Mouse (Mus musculus): ENCODE results near the gene Glcci1. TPM values are rescaled to one million over a fixed set of nuclear protein-coding genes. Genes with fewer than 3 reads are reported as not detected.

Glcci1 gene
- total RNA-seq, 2 experiments from 2014 or later, result 134 to 150 TPM

DNA sequence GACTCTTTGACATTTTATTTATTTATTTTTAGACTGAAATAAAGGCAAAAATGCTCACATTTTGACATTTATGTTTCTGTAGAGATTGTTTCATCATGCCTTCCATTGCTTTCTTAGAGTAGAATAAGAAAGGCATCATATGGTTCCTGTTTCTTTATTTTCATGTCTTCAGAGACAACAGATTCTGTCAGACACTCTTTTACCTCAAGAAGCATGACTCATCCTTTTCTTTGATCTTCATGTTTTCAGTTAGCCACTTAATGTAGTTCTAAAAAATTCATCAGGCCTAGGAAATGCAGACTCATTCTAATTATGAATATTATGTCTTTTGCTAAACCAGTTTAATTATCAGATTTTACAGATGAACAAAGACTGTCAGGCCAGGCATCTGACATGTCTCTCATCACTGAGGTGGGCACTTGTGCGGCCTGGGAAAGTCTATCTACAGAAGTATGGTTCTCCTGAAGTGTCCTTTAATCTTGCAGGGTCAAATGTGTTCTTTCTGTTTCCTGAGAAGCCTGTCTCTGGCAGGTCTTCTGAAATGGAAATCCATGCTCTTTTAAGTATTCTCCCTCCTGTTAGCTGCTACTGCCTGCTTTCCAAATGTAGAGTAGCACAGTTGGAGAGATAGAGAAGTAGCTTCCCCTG, 19.3 kb upstream of the Glcci1 start:
- intact Hi-C loops (cut with DNase I), result no loop called here
- no peak for DNase-seq (ENCODE audit: low spot score in 2 of 2)

DNA sequence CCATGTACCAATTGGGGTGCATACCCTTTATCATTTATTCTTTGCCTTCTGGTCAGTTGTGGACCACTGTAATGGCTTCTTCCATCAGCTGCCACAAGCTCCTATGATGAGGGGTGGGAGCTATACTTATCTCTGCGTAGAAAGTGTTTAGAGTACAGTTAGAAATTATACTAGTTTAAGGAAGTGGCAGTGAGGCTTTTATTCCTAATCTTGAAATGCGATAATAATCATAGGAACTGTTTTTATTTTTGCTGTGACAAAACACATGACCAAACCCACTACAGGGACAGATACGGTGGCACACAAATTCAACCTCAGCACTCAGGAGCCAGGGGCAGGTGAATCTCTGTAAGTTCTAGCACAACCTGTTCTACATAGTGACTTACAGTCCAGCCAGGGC, 17.2 kb upstream of the Glcci1 start:
- DNase-seq (ENCODE audit: low spot score in 2 of 2), result no peak
- intact Hi-C loops (cut with DNase I), result no loop called here

DNA sequence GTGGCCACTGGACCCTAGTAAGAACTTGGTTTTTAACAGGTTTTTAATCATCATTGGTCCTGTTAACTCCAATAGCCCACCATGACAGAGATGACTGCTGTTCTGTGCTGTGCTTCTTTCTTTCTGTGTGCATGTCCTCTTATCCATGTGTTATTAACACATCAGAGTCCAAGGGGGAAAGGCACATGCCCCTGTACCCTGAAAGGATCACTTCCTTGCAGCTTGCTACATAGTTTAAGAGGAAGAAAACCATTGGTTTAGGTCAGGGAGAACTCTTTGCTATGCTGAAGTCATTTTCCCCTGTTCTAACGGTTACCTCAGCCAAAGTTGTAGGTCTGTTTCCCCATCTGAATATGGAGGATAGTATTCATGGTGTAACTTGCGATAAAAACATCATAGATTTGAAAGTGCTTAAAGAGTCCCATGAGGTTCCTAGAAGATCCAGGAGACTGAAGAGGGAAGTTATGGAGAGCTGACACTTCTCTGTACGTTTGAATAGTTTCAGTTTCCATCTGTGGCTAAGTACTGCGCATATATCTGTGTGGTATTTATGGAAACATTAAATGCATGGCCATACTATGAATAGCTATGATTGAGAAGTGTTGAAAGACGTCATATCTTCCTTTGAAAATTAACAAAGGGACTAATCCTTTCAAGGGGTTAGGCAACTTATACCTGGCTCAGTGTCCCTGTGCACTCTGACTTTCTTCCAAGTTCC, 14.1 kb upstream of the Glcci1 start:
- no peak for DNase-seq (ENCODE audit: low spot score in 2 of 2)
- intact Hi-C loops (cut with DNase I), result no loop called here

DNA sequence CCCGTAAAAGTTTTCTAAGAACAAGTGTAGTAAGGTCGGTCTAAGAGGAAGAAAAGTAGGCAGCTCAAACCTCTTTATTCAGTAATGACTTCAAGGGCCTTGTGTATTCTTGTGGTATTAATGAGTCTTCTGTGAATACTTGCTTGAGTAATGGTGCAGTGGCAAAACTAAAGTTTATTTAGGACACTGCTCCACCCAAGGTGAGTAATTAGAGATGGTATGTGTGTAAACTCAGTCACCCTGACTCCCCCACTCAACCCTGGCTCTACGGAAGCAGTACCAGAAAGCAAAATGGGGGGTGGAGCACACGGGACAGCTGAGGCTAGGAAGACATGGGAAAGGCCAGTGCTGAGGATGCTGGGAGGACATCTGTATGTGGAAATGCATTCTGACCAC, 13.6 kb upstream of the Glcci1 start:
- intact Hi-C loops (cut with DNase I), result no loop called here

DNA sequence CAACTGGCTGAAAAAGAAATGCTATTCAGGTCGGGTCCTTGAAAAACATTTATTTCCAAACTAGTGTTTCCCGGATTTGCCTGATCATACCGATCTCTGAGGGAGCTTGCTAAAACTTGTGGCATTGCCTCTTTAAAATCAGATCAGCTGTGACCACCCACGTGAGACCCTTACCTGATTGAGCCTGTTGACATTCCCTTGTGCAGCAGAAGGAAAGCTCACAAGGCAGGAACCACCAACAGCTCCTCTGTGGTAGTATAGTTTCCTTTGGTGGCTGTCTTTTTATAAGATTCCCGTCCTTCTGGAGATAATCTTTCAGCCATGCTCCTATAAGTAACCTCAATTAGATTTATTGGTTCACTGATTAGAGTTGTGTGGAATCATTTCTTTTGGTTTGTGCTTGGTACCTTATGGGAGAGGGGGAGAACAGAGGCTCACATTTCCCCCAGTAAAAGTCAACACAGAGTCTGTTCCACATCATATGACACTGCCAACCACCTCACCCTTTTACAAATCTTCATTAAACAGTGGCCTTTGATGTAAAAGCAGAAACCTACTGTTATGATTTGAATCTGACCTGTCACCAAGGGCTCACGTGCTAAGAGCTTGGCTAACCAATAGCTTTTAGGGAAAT, 12.0 kb upstream of the Glcci1 start:
- no peak for DNase-seq (ENCODE audit: low spot score in 2 of 2)
- intact Hi-C loops (cut with DNase I), result no loop called here

More for the DNA sequence above, 13.6 kb upstream of the Glcci1 start:
- DNase-seq (ENCODE audit: low spot score in 2 of 2), result no peak

DNA sequence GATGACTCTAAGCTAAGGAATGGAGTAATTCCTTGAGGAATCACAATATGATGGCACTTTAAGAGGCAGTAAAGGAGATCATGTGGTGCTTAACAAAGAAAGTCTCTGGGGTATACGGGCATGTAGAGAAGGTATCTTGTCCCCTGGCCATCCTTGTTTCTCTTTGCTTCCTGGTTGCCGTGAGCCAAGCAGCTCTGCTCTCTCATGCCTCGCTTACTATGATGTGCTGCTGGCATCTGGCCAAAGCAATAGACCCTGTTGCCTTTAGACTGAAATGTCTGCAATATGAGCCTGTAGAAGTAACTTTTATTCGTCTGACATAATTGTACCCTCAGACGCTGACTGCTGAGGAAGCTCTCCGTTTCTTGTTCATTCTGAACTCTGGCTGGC, 11.5 kb upstream of the Glcci1 start:
- no peak for DNase-seq (ENCODE audit: low spot score in 2 of 2)
- intact Hi-C loops (cut with DNase I), result no loop called here

DNA sequence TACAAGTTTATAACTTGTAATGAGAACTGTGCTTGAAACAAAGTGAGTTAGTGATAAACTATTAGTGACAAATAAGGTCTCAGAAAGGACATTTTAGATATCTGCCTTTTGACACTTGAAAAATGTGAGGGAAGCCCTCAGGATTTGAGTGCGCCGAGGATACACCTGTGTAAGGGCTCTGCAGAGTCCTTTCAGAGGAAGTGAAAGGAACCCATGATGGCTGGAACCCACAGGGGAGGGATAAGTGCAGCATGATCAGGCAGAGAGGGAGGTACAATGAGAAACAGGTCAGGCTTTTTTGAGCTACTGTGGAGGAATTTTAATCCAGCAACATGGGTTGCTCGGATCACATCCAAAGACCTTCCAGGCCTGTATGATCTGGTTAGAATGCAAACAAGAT, 10.4 kb upstream of the Glcci1 start:
- no peak for DNase-seq (ENCODE audit: low spot score in 2 of 2)
- intact Hi-C loops (cut with DNase I), result no loop called here

DNA sequence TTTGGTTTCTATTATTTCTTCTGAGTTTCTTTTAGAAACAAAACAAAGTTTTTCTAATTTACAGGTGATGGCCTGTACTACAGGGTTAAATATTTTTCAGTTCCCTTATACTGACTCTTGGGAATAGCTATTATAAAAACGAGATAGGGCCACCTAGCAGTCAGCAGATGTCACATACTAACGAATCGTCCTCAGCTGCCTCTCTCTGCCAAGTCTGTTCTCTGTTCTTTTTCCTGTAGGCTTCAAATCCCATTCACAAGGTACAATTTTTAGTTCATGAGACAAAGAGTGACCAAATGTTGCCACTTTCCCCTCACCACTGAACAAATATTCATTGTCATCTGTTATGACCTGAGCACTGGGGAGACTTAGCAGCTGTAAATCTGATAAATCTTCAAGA, 5.4 kb upstream of the Glcci1 start:
- no peak for DNase-seq (ENCODE audit: low spot score in 2 of 2)
- intact Hi-C loops (cut with DNase I), result no loop called here

DNA sequence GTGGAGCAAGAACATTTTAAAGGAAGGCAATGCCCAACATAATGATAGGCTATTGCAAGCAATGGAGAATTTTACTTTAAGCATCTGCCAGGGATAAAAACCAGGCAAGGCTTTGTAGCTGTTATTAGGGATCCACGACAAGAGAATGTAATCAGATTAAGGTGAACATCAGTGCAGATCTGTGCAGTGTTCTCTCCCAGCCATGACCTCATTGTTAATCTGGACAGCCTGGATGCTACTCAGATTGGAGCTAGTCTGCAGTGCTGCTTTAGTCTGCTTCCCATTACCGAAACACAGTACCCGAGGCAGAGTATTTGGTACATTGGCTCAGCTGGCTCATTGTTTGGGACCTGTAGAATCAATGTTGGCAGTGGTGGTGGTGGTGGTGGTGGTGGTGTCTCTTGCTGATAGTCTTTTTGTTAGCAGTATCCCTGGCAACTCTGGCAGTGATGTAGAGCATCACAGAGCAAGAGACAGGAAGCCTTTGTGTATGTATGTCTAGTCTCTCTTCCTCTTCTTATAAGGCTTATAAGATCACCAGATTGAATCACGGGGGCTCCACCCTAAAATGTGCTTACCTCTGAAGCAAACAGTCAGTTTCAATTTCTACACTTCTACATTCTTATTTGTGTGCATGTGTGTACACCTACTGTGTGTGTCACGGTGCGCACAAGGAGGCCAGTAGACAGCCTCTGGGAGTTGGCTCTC, 4.7 kb upstream of the Glcci1 start:
- DNase-seq (ENCODE audit: low spot score in 2 of 2), result no peak
- intact Hi-C loops (cut with DNase I), result no loop called here

DNA sequence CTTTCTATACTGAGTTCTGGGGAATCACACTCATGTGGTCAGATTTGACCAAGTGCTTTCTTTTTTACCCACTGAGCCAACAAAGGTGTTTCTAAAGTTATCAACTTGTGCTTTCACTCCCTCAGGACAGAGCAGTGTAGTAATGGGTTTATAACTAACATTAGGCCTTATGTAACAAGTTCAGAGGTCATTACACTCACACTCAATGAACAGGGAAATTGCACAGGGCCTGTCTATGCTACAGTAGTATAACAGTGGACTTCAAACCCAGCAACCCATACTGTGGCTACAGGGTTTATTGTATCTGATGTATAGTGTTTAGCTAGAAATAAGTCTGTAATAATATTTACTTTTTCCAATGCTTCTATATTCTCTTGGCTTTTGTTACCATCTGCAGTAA, 2.8 kb upstream of the Glcci1 start:
- intact Hi-C loops (cut with DNase I), result no loop called here
- DNase-seq (ENCODE audit: low spot score in 2 of 2), result no peak

DNA sequence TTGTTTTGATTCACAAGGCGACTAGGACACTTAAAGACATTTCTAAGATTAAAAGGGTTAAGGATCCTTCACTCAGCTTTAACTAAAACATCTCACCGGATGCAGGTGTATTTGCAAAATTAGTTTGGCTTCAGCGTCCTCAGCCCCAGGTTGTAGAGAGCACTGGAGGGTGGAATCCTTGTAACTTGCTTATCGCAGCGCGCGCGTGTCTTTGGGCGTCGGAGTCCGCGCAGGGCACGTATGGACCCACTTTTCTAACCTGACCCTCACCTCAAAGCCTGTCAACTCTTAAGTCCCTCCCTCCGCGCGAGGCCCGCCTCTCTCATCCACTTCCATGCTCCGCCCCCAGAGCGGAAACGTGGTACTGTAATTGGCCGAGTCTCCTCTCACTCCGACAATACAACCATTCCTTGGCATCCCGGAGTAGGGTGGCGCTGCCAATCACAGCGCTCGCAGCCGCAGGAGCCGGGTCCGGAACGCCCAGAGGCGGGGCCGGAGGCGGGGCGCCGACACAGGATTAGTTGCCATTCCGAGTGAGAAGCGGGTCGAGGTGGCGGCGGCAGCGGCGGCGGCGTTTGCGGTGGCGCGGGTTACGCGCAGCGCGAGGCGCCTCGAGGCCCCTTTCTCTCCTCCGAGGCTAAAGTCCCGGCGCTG, 390 bp upstream of the Glcci1 start:
- peak; percentile 99 for DNase-seq (ENCODE audit: low spot score in 2 of 2)
- intact Hi-C loops (cut with DNase I), result no loop called here

DNA sequence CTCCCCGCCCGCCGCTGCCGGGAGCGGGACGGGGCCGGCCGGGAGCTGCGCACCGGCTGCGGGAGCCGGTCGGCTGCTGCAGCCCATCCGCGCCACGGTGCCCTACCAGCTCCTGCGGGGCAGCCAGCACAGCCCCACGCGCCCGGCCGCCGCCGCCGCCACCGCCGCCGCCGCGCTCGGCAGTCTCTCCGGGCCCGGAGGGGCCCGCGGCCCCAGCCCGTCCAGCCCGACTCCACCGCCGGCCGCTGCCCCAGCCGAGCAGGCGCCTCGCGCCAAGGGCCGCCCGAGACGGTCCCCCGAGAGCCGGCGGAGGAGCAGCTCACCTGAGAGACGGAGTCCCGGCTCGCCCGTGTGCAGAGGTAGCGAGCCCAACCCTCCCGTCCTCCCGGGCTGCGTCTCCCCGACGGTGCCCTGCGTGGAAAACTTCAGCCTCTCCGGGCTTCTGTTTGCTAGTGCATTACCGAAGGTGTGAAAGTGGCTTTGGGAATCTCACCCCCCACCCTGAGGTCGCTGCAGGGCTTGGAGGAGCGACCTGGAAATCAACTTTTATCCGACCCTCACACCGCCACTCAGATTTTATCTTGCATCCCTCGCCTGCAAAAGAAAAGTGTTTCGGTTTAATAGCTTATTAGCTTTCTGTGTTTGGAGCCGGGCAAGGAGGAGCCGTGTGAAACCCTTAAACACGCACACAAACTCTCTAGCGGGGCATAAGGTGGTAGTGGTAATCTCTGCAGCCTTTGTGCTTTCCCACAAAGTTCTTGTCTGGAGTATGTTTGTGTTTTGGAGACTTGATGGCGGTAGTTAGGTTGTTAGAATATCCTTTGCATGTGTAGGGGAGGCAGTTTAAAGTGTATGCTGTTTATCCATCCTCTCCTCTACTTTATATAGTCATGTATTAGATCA, 812 bp downstream of the Glcci1 start:
- intact Hi-C loops (cut with DNase I), result loop anchor here (5.0 kb wide), 2 partner anchors 227 to 233 kb away; no protein-coding TSS in a partner anchor
- peak; percentile 27 to 42 for DNase-seq (ENCODE audit: low spot score in 2 of 2)

DNA sequence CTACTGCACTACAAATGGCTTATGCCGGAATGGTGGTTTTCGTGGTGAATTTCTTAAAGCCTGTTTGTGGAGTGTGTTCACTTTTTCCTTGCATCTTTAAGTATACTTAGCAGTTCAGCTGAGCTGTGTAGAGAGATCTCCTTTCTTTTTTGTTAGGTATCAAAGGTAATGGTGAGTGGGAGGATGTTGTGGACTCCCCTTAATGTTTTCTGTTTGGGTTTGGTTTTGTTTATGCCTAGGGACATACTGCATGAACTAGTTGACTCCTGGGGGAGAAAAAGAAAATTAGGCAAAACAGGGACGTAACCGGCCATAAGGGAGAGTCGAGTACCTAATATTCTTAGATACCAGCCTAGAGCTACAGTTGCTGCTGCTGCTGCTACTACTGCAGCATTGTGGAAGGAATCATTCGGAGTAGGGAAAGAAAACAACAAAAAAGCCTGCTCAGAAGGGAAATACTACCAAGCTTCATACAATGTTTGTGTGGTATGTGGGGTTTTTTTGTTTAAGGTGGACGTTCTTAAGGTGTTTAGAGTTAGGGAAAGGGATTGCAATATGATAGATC, 1.5 kb downstream of the Glcci1 start:
- DNase-seq (ENCODE audit: low spot score in 2 of 2), result no peak
- intact Hi-C loops (cut with DNase I), result loop anchor here (5.0 kb wide), 2 partner anchors 226 to 234 kb away; no protein-coding TSS in a partner anchor

DNA sequence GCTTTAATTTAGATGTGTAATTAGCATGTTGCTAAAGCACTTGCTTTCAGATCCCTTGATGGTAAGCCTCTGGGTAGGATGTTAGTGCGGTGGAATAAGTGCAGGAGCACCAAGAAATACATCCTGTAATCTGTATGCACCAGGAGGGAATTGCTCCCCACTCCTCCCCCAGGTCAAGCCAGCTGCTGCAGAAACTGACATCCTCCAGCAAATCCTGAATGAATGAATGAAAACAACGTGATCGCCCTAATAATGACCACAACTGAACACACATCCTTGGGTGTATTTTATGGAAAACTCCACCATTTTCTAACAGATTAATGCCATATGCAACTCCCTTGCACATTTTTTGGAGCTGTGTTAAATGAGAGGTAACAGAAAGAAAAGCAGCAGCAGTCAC, 2.0 kb downstream of the Glcci1 start:
- DNase-seq (ENCODE audit: low spot score in 2 of 2), result no peak
- intact Hi-C loops (cut with DNase I), result loop anchor here (5.0 kb wide), 2 partner anchors 226 to 234 kb away; no protein-coding TSS in a partner anchor

DNA sequence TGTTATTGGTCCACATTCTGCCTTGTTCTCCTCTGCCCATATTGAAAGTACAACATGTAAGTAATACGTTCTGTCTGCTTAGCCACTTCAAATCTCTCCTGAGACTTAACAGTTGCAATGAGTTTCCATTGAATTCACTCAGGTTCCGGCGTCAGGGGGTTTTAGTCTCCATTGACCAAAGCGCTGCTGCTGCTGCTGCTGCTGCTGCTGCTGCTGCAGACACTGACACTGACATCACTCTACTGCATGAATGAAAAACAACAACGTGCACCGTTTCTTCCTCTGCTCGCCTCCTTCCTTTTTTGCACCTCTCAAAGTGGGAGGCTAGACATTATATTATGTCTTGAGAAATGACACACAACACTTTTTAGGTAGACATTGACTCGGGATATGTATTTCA, 3.0 kb downstream of the Glcci1 start:
- peak in 1 of 2 experiments; percentile 13 for DNase-seq (ENCODE audit: low spot score in 2 of 2)
- intact Hi-C loops (cut with DNase I), result loop anchor here (5.0 kb wide), 2 partner anchors 225 to 235 kb away; no protein-coding TSS in a partner anchor

DNA sequence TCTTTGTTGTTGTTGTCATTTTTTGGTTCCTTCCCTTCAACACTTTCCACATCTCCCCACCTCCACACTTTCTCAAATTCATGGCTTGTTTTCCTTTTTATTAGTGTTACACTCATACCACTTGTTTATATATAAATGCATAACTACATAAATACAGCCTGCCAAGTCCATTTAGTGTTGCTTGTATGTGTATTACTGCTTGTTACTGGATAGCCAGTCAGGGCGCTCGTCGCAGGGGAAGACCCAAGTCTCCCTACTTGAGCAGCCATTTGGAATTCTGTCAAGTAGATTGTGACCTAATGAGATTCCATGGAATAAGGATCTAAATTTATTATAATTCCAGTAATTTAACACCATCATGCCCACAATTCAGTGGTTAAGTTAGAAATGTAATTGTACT, 10.3 kb downstream of the Glcci1 start:
- no peak for DNase-seq (ENCODE audit: low spot score in 2 of 2)
- intact Hi-C loops (cut with DNase I), result no loop called here

DNA sequence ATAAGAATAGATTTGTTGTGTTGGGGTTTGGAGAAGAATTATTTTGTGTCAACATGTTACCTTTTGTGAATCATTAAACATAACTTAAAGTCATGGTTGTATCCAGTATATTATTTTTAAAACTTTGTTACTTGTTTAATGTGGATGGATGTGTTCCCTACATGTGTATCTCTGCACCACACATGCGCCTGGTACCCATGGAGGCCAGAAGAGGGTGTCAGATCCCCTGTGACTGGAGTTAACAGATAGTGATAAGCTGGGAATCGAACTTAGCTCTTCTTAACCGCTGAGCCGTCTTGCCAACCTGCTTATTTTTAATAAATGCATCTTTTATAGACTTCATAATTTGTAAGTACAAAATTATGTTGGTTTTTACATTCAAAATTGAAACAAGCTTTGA, 11.8 kb downstream of the Glcci1 start:
- DNase-seq (ENCODE audit: low spot score in 2 of 2), result no peak
- intact Hi-C loops (cut with DNase I), result no loop called here

DNA sequence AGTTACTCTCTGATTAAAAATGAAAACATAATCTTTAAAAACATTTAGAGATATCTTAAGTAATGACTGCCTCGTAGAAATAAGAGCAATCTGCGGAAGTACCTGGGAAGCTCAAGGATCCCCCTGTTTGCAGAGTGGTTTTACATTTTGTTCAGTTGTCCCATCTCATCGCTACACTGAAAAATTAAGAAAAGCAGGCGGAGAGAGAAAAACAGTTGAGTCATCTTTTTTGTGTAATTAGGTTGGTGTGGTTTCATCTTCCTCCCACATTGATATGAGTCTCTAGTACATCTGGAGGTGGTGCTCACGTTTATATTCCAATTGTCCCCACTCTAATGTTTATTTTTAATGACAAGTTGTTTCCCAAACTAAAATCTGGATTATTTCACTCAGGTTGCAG, 15.3 kb downstream of the Glcci1 start:
- no peak for DNase-seq (ENCODE audit: low spot score in 2 of 2)
- intact Hi-C loops (cut with DNase I), result no loop called here
